Mouse (Mus musculus): Measurements from ENCODE around the gene Zfpl1. TPM values are rescaled to one million over a fixed set of nuclear protein-coding genes. Genes with fewer than 3 reads are reported as not detected.

Gene Zfpl1
- polyA plus RNA-seq, 1 experiment from 2014 or later: 52.9 TPM

Small RNA genes within 50 kb of the gene (microRNA-seq; reads per million reads assigned to microRNA genes)
- gene Mir6988: 1.1 reads per million

Other genes starting within 250 kb of the Zfpl1 start
- 18.5 and 19.2 TPM in 2 replicates for gene Frmd8, start 209.7 kb downstream of the Zfpl1 start, polyA plus RNA-seq (2014; fragmentation: Nextera tagmentation; extraction: Ambion mirVana)
- gene Slc25a45, start 207.1 kb downstream of the Zfpl1 start, polyA plus RNA-seq (2014; fragmentation: Nextera tagmentation; extraction: Ambion mirVana): 1.7 and 2.8 TPM in 2 replicates
- 1.1 and 1.8 TPM in 2 replicates for gene Tigd3, start 190.8 kb downstream of the Zfpl1 start, polyA plus RNA-seq (2014; fragmentation: Nextera tagmentation; extraction: Ambion mirVana)
- gene Dpf2, start 171.9 kb downstream of the Zfpl1 start, polyA plus RNA-seq (2014; fragmentation: Nextera tagmentation; extraction: Ambion mirVana): 85.8 and 86.9 TPM in 2 replicates
- gene Cdc42ep2, start 160.1 kb downstream of the Zfpl1 start, polyA plus RNA-seq (2014; fragmentation: Nextera tagmentation; extraction: Ambion mirVana): 9.1 and 9.7 TPM in 2 replicates
- gene Pola2, start 120.8 kb downstream of the Zfpl1 start, polyA plus RNA-seq (2014; fragmentation: Nextera tagmentation; extraction: Ambion mirVana): 42.7 and 45.1 TPM in 2 replicates
- not detected in 2 replicates for gene Slc22a20, start 98.8 kb downstream of the Zfpl1 start, polyA plus RNA-seq (2014; fragmentation: Nextera tagmentation; extraction: Ambion mirVana)
- 6.5 and 7.3 TPM in 2 replicates for gene Capn1, start 69.1 kb downstream of the Zfpl1 start, polyA plus RNA-seq (2014; fragmentation: Nextera tagmentation; extraction: Ambion mirVana)
- gene Syvn1, start 38.4 kb downstream of the Zfpl1 start, polyA plus RNA-seq (2014; fragmentation: Nextera tagmentation; extraction: Ambion mirVana): 14.8 and 16.0 TPM in 2 replicates
- gene Mrpl49, start 27.2 kb downstream of the Zfpl1 start, polyA plus RNA-seq (2014; fragmentation: Nextera tagmentation; extraction: Ambion mirVana): 64.5 and 69.4 TPM in 2 replicates
- gene Fau, start 27.1 kb downstream of the Zfpl1 start, polyA plus RNA-seq (2014; fragmentation: Nextera tagmentation; extraction: Ambion mirVana): 562 and 618 TPM in 2 replicates
- gene Znhit2, start 23.8 kb downstream of the Zfpl1 start, polyA plus RNA-seq (2014; fragmentation: Nextera tagmentation; extraction: Ambion mirVana): 25.5 and 25.6 TPM in 2 replicates
- 6.7 and 7.6 TPM in 2 replicates for gene Tm7sf2, start 16.6 kb downstream of the Zfpl1 start, polyA plus RNA-seq (2014; fragmentation: Nextera tagmentation; extraction: Ambion mirVana)
- gene Vps51, start 7.7 kb downstream of the Zfpl1 start, polyA plus RNA-seq (2014; fragmentation: Nextera tagmentation; extraction: Ambion mirVana): 36.9 and 44.8 TPM in 2 replicates
- gene Tmem262, start 4.9 kb downstream of the Zfpl1 start, polyA plus RNA-seq (2014; fragmentation: Nextera tagmentation; extraction: Ambion mirVana): not detected in 2 replicates
- 0.47 and 0.49 TPM in 2 replicates for gene Gm28374, start 2.7 kb downstream of the Zfpl1 start, polyA plus RNA-seq (2014; fragmentation: Nextera tagmentation; extraction: Ambion mirVana)
- gene Cdca5, start within 50 bp of the Zfpl1 start, polyA plus RNA-seq (2014; fragmentation: Nextera tagmentation; extraction: Ambion mirVana): 24.0 and 24.5 TPM in 2 replicates
- gene AC131692.1, start 9.5 kb upstream of the Zfpl1 start, polyA plus RNA-seq (2014; fragmentation: Nextera tagmentation; extraction: Ambion mirVana): 0.38 TPM in 1 of 2 replicates, not detected in the other
- gene Naaladl1, start 20.8 kb upstream of the Zfpl1 start, polyA plus RNA-seq (2014; fragmentation: Nextera tagmentation; extraction: Ambion mirVana): 0.12 and 0.20 TPM in 2 replicates
- gene Sac3d1, start 33.7 kb upstream of the Zfpl1 start, polyA plus RNA-seq (2014; fragmentation: Nextera tagmentation; extraction: Ambion mirVana): 36.0 and 36.3 TPM in 2 replicates
- gene Snx15, start 43.3 kb upstream of the Zfpl1 start, polyA plus RNA-seq (2014; fragmentation: Nextera tagmentation; extraction: Ambion mirVana): 21.5 and 23.9 TPM in 2 replicates
- 0.30 TPM in 1 of 2 replicates, not detected in the other for gene Batf2, start 56.0 kb upstream of the Zfpl1 start, polyA plus RNA-seq (2014; fragmentation: Nextera tagmentation; extraction: Ambion mirVana)
- gene Arl2, start 56.6 kb upstream of the Zfpl1 start, polyA plus RNA-seq (2014; fragmentation: Nextera tagmentation; extraction: Ambion mirVana): 61.3 and 70.7 TPM in 2 replicates
- not detected in 2 replicates for gene Majin, start 99.4 kb upstream of the Zfpl1 start, polyA plus RNA-seq (2014; fragmentation: Nextera tagmentation; extraction: Ambion mirVana)
- gene Gpha2, start 141.4 kb upstream of the Zfpl1 start, polyA plus RNA-seq (2014; fragmentation: Nextera tagmentation; extraction: Ambion mirVana): 0.36 TPM in 1 of 2 replicates, not detected in the other
- gene Ppp2r5b, start 150.9 kb upstream of the Zfpl1 start, polyA plus RNA-seq (2014; fragmentation: Nextera tagmentation; extraction: Ambion mirVana): 20.7 and 26.0 TPM in 2 replicates
- 7.1 and 7.8 TPM in 2 replicates for gene Atg2a, start 156.7 kb upstream of the Zfpl1 start, polyA plus RNA-seq (2014; fragmentation: Nextera tagmentation; extraction: Ambion mirVana)
- gene Ehd1, start 191.8 kb upstream of the Zfpl1 start, polyA plus RNA-seq (2014; fragmentation: Nextera tagmentation; extraction: Ambion mirVana): 51.7 and 60.0 TPM in 2 replicates
- 0.43 and 0.78 TPM in 2 replicates for gene Cdc42bpg, start 221.5 kb upstream of the Zfpl1 start, polyA plus RNA-seq (2014; fragmentation: Nextera tagmentation; extraction: Ambion mirVana)